Mouse (Mus musculus): Measurements from ENCODE around the gene Rps6ka5. TPM values are rescaled to one million over a fixed set of nuclear protein-coding genes. Genes with fewer than 3 reads are reported as not detected.
A peak's percentile ranks its signal among the peaks of the same experiment; 100 is the strongest.

Gene Rps6ka5
- polyA plus RNA-seq, 1 experiment, result 2.1 TPM

DNA sequence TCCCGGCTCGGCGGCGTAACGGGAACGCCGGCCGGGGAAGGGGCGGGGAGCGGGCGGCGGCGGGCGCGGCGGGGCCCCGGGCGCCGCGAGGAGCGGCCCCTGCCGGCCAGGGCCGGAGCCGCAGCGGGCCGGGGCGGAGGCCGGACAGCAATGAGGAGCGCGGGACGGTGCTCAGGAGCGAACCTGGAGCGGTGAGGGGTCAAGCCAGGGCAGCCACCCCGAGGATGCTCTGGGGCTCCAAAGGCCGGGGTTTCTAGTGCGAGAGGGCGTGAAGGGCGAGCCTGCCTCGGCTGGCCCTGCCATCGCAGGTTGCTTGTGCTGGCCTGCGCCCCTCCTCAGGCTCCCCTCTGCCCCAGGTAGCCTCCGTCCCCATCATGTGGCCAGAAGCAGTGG is 206.0 kb downstream of the Rps6ka5 start, which contains the start of gene Ttc7b:
Gene Ttc7b (minus strand): TSS at position 33 of the 393 bp plus-strand sequence.
- peak in 1 of 2 experiments; percentile 46 for DNase-seq (ENCODE audit: low read depth in 1 of 2, low spot score in 2 of 2)
- Histone ChIP-seq H3K27me3 (ENCODE audit: control insufficient read depth, insufficient read depth, low read length) (no peaks in the 10 kb centered on the region), H3K4me1 (ENCODE audit: control insufficient read depth, insufficient read depth, insufficient read length) (peaks cover 9% of the 10 kb centered on the region; the same call in 1 of the 2 replicates), H3K4me3 (ENCODE audit: extremely low read depth, insufficient read depth, insufficient read length) (peak within 1 kb of the TSS; percentile 81), H3K36me3 (ENCODE audit: control insufficient read depth, insufficient read depth, low read length) (no peaks in the 10 kb centered on the region), H3K27ac (ENCODE audit: insufficient read depth, low read length) (peak within 1 kb of the TSS; percentile 48; the same call in 1 of the 2 replicates)
- TF ChIP-seq POLR2A (IDR thresholded peaks at IDR 0.05; ENCODE audit: low read depth, low read length) (no peak), CTCF (IDR thresholded peaks at IDR 0.05; ENCODE audit: extremely low read depth, insufficient read depth, insufficient read length, insufficient replicate concordance) (0 out of 2 replicates have a peak, but pooled peaks have one; percentile 24)
- WGBS, result 4% methylated on average over 41 of the region's 42 CpGs

DNA sequence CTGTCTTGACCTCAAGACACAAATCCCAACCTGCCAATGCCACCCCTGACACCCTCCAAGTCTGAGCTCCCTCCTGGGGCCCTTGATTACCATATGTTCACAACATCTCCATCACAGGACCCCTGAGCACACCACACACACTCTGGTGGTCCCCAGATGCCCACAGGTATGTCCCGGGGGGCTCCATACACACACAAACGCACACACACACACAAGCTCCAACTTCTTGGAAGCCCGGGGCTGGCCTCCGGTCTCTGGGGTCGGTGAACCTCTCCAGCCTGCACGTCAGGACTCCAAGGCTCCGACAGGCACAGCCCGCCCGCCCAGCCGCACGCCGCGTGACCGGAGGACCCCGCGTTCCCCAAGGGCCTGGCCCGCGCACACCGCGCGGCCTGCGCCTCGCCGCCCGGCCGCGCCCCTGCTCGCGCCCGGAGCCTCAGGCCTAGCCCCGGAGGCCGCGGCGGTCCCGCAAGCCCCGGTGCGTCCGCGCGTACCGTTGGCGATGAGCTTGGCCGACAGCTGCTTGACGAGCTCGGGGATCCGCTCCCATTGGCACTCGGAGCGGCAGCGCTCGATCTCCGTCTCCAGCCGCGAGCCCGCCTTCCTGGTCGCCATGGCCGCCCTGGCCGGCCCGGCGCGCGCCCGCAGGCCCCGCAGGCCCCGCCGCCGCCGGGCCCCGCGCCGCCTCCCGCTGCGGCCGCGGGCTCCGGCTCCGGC is 206.5 kb downstream of the Rps6ka5 start:
- Histone ChIP-seq H3K27ac (ENCODE audit: insufficient read depth, low read length) (peak overlapping the region; percentile 48; the same call in 1 of the 2 replicates), H3K36me3 (ENCODE audit: control insufficient read depth, insufficient read depth, low read length) (no peaks in the 10 kb centered on the region), H3K27me3 (ENCODE audit: control insufficient read depth, insufficient read depth, low read length) (no peaks in the 10 kb centered on the region), H3K4me3 (ENCODE audit: extremely low read depth, insufficient read depth, insufficient read length) (peak overlapping the region; percentile 81), H3K4me1 (ENCODE audit: control insufficient read depth, insufficient read depth, insufficient read length) (peaks cover 9% of the 10 kb centered on the region; the same call in 1 of the 2 replicates)
- TF ChIP-seq CTCF (IDR thresholded peaks at IDR 0.05; ENCODE audit: extremely low read depth, insufficient read depth, insufficient read length, insufficient replicate concordance), result no peak
- TF ChIP-seq POLR2A (IDR thresholded peaks at IDR 0.05; ENCODE audit: low read depth, low read length), result no peak
- DNase-seq (ENCODE audit: low read depth in 1 of 2, low spot score in 2 of 2), result peak in 1 of 2 experiments; percentile 26
- WGBS, result 2% methylated on average over 76 of the region's 76 CpGs

DNA sequence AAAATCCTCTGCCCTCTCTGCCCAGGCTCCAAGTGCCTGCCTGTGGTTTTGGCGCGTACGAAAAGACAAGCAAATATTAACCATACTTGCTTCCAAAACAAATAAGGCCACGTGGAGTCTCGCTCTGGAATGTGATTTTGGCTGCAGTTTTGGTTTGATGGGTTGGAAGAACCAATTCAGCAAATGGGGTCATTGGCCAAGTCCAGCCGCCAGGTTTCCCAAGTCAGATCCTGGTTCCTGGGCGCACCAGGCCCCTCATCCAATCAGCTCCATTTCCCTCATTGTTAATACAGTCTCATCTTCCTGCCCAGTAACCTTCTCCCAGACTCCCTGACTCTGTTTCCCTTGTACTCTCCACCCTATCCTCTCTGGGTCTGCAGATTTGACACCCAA is 207.1 kb downstream of the Rps6ka5 start:
- no peak overlapping the region for H3K27ac ChIP-seq (ENCODE audit: insufficient read depth, low read length)
- DNase-seq (ENCODE audit: low read depth in 1 of 2, low spot score in 2 of 2), result no peak
- peak overlapping the region; percentile 81 for H3K4me3 ChIP-seq (ENCODE audit: extremely low read depth, insufficient read depth, insufficient read length)
- no peaks in the 10 kb centered on the region for H3K36me3 ChIP-seq (ENCODE audit: control insufficient read depth, insufficient read depth, low read length)
- TF ChIP-seq CTCF (IDR thresholded peaks at IDR 0.05; ENCODE audit: extremely low read depth, insufficient read depth, insufficient read length, insufficient replicate concordance), result no peak
- no peak for TF ChIP-seq POLR2A (IDR thresholded peaks at IDR 0.05; ENCODE audit: low read depth, low read length)
- H3K27me3 ChIP-seq (ENCODE audit: control insufficient read depth, insufficient read depth, low read length), result no peaks in the 10 kb centered on the region
- 70% methylated on average over 7 of the region's 7 CpGs for WGBS
- peaks cover 9% of the 10 kb centered on the region; the same call in 1 of the 2 replicates for H3K4me1 ChIP-seq (ENCODE audit: control insufficient read depth, insufficient read depth, insufficient read length)

DNA sequence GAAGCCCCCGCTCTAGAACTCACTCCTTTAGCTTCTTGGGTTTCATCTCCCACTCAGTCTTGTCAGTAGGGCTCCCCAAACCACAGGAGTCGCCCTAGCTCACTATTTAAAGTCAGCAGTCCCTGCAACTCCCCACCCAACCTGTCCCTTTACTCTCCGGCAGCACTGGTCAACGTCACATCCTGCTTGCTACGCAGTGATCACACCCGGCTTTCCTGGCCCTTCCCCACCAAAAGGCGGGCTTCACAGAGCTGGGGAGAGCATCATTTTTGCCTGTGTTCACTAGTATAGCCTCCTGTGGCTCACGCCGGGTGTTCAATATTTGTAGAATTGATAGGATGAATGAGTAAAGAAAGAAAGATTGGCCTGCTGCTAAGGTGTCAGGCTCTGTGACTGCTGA is 209.4 kb downstream of the Rps6ka5 start:
- 90% methylated on average over 9 of the region's 9 CpGs for WGBS

DNA sequence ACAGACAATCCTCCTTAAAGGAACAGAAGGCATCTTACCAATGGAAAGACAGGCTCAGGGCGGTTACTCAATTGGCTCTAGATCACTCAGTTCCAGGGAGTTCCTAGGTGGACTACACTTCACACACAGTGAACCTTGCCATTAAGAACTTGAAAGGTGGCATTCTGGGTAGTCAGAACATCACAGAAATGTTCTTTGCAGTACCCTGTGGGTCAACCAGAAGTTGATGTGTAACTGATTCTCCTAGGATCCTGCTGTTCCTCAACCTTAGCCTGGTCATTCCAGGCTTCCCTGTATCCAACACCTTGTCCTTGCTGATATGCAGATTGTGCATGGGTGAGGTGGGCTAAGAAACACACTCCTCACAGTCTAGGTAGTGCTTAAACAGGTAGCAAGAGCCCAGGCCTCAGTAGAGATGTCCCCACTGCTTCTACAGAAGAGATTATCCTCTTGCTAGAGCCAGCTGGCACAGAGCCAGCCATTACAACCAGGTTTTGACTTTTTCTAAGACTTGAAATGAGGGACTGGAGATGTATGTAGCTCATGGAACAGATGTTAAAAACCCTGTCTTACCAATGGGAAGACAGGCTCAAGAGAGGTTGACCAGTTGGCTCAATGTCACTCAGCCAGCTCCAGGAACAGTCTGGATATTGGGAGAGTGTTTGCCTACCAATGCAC is 210.5 kb downstream of the Rps6ka5 start:
- 90% methylated on average over 1 of the region's 1 CpGs for WGBS
- H3K4me1 ChIP-seq (ENCODE audit: control insufficient read depth, insufficient read depth, insufficient read length), result peaks cover 9% of the 10 kb centered on the region; the same call in 1 of the 2 replicates
- no peak overlapping the region for H3K4me3 ChIP-seq (ENCODE audit: extremely low read depth, insufficient read depth, insufficient read length)
- H3K27ac ChIP-seq (ENCODE audit: insufficient read depth, low read length), result no peak overlapping the region
- no peak for DNase-seq (ENCODE audit: low read depth in 1 of 2, low spot score in 2 of 2)
- no peaks in the 10 kb centered on the region for H3K27me3 ChIP-seq (ENCODE audit: control insufficient read depth, insufficient read depth, low read length)
- H3K36me3 ChIP-seq (ENCODE audit: control insufficient read depth, insufficient read depth, low read length), result no peaks in the 10 kb centered on the region
- TF ChIP-seq POLR2A (IDR thresholded peaks at IDR 0.05; ENCODE audit: low read depth, low read length) (no peak), CTCF (IDR thresholded peaks at IDR 0.05; ENCODE audit: extremely low read depth, insufficient read depth, insufficient read length, insufficient replicate concordance) (no peak)

More for the DNA sequence above, 209.4 kb downstream of the Rps6ka5 start:
- no peak overlapping the region for H3K4me3 ChIP-seq (ENCODE audit: extremely low read depth, insufficient read depth, insufficient read length)
- H3K4me1 ChIP-seq (ENCODE audit: control insufficient read depth, insufficient read depth, insufficient read length), result peaks cover 9% of the 10 kb centered on the region; the same call in 1 of the 2 replicates
- no peak for DNase-seq (ENCODE audit: low read depth in 1 of 2, low spot score in 2 of 2)
- H3K27ac ChIP-seq (ENCODE audit: insufficient read depth, low read length), result no peak overlapping the region
- TF ChIP-seq CTCF (IDR thresholded peaks at IDR 0.05; ENCODE audit: extremely low read depth, insufficient read depth, insufficient read length, insufficient replicate concordance) (no peak), POLR2A (IDR thresholded peaks at IDR 0.05; ENCODE audit: low read depth, low read length) (no peak)
- H3K27me3 ChIP-seq (ENCODE audit: control insufficient read depth, insufficient read depth, low read length), result no peaks in the 10 kb centered on the region
- H3K36me3 ChIP-seq (ENCODE audit: control insufficient read depth, insufficient read depth, low read length), result no peaks in the 10 kb centered on the region

DNA sequence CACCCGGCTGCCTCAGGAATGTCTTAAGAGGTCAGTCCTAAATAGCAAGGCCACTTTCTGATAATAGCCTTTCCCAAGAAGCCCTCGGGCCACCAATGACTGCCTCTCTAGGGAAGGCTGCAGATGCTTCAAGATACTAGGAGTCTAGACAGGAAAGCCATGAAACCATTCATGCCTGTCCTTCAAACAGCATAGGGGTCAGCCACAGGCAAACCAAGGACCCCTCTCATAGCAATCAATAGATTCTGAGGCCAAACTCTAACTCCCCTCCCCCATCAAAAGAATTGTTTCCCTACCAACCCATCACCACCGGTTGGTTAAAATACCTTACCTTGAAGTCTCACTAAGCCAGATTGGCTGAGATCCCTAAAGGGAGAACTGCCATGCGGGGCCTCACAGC is 211.3 kb downstream of the Rps6ka5 start:
- Histone ChIP-seq H3K36me3 (ENCODE audit: control insufficient read depth, insufficient read depth, low read length) (no peaks in the 10 kb centered on the region), H3K27me3 (ENCODE audit: control insufficient read depth, insufficient read depth, low read length) (no peaks in the 10 kb centered on the region), H3K27ac (ENCODE audit: insufficient read depth, low read length) (no peak overlapping the region), H3K4me1 (ENCODE audit: control insufficient read depth, insufficient read depth, insufficient read length) (peaks cover 6% of the 10 kb centered on the region; the same call in 1 of the 2 replicates), H3K4me3 (ENCODE audit: extremely low read depth, insufficient read depth, insufficient read length) (no peak overlapping the region)
- WGBS, result 89% methylated on average over 4 of the region's 4 CpGs
- TF ChIP-seq POLR2A (IDR thresholded peaks at IDR 0.05; ENCODE audit: low read depth, low read length), result no peak
- no peak for TF ChIP-seq CTCF (IDR thresholded peaks at IDR 0.05; ENCODE audit: extremely low read depth, insufficient read depth, insufficient read length, insufficient replicate concordance)
- no peak for DNase-seq (ENCODE audit: low read depth in 1 of 2, low spot score in 2 of 2)
